Mouse (Mus musculus): ENCODE data around the gene Lrrc52.

The Lrrc52 gene

GRCm38 (mm10) chr1:167466765-167467426, at the start of gene Lrrc52:
Lrrc52 (minus strand) TSS chr1:167466780.
- peak in 1 of 2 experiments; percentile 69 for DNase-seq (ENCODE audit: low spot score in 2 of 2)

- no peak for DNase-seq (ENCODE audit: low spot score in 2 of 2)
These were observed 45.0 kb upstream of the Lrrc52 start for GRCm38 (mm10) chr1:167511621-167512020.

DNA sequence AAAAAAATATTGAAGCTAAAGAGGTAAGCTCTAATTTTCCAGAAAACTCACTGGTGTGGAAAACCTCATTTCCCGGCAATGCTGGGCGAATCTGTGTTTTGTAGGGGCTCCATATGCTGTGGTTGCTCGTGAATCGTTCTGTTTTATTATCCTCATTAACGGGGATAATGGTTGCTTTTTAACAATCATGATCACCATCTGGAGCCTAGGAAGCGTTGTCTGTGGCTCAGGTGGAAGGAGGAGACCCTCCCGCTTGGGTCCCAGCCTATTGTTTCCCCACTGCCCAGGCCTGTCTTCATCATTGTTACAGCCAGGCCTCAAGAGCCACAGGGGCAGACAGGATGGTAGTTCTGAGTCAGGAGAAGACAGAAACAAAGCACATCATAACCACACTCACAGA, 39.5 kb upstream of the Lrrc52 start:
- DNase-seq (ENCODE audit: low spot score in 2 of 2): no peak

DNA sequence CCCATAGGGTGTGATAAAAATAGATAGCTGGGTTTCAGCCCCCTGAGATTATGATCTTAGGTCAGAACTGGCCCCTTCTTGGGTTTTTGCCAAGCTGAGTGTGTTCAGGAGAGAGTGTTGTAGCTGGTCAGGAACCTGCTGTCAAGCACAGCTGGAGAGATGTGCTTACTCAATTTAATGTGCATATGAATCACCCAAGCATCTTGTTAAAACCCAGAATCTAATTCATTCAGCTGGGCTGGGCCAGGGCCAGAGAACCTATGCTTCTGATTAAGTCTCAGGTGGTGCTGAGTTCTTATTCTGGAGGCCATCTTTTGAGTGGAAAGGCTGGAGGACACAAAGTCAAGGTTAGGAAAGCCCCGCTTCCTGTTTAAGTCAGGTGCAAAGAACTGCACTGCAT, 38.8 kb upstream of the Lrrc52 start:
- no peak for DNase-seq (ENCODE audit: low spot score in 2 of 2)

- no peak for DNase-seq (ENCODE audit: low spot score in 2 of 2)
These were observed 32.7 kb upstream of the Lrrc52 start for GRCm38 (mm10) chr1:167499097-167499850.

GRCm38 (mm10) chr1:167497991-167498390, 31.4 kb upstream of the Lrrc52 start:
- no peak for DNase-seq (ENCODE audit: low spot score in 2 of 2)

DNA sequence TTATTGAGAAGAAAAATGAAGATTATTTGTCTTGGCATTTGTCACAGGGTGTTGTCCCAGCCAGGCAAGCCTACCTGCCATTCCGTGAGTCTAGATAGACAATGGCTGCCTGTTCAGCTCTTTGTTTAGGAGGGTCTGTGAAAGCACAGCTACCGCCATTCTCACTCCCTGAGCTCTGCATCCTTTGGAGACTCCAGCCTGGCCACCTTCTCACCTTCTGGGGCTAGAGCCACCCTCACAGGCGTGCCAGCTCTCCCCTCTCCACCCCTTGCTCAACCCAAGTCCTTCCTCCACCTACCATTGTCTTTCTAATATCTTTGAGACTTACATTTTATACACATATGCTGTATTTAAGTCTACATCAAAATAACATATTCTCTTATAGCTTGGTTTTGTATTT, 31.0 kb upstream of the Lrrc52 start:
- no peak for DNase-seq (ENCODE audit: low spot score in 2 of 2)

GRCm38 (mm10) chr1:167491501-167491900, 24.9 kb upstream of the Lrrc52 start:
- no peak for DNase-seq (ENCODE audit: low spot score in 2 of 2)

DNA sequence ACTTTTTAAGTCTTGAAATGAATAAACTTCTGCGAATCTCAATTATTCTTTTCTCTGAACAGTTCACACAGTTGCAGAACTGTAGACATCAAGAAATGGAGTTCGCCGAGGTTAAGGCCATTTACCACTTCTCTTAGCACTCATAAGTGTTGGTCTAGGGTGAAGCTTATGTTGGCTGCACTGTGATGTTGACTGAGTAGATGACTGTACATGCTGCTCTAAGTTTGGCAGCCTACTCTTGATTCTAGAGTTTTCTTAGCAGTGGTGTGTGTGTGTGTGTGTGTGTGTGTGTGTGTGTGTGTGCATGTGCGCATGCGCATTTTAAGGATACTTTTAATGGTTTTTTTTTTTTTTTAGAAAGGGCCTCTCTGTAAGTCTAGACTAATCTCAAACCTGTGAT, 21.4 kb upstream of the Lrrc52 start:
- DNase-seq (ENCODE audit: low spot score in 2 of 2): no peak

- DNase-seq (ENCODE audit: low spot score in 2 of 2): no peak
These were observed 20.5 kb upstream of the Lrrc52 start for GRCm38 (mm10) chr1:167486959-167487680.

DNA sequence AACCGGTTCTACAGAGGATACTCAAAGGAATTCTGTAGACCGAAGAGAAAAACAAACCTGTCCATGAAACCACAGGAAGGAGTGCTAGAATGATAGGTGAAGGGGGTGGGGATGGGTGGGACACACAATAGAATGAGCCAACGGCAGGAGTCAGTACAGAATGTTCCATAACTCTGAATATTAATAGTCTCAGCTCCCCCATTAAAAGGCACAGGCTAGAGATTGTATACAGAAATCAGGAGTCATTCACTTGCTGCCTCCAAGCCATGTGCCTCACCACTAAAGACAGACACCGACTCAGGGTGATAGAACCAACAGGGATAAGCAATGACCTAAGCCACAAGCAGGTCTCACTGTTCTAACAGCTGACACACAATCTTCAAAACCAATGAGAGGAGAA, 16.3 kb upstream of the Lrrc52 start:
- no peak for DNase-seq (ENCODE audit: low spot score in 2 of 2)

GRCm38 (mm10) chr1:167473585-167473984, 7.0 kb upstream of the Lrrc52 start:
- DNase-seq (ENCODE audit: low spot score in 2 of 2): no peak

DNA sequence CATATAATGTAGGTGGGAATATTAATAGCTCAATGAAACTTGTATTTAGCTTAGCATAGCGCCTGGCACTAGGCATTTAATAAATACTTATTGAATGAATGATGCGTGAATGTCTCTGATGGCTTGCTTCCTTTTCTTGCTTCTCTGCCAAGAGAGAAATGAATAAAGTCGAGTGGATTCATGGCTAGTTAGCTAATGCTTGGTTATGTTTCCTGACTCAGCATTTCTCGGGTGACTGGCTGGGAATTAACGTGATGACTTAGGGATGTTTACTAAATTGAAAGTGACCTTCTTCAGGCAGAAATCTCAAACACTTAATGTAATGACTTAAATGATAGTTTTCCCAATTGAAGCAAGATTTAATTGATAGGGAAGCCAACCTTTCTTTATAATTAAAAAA, 1.3 kb upstream of the Lrrc52 start:
- no peak for DNase-seq (ENCODE audit: low spot score in 2 of 2)

DNA sequence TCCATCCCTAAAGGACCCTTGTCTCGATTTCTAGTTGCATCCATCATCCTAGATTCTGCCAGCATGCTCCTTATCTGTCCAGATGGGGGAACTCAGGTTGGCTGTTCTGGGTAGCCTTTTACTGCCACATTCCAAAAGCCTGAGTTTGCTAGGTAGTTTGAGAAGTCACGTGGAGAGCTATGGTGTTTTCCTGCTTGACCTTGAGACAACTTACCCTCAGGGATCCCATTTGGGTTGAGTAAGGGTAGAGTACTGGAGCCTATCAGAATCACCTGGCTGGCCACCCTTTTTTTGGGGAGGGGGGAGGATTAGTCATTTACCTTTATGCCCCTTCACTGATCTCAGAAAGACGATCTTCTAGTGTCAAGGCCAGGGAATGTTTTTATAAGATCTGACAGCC, 9.3 kb downstream of the Lrrc52 start:
- no peak for DNase-seq (ENCODE audit: low spot score in 2 of 2)

DNA sequence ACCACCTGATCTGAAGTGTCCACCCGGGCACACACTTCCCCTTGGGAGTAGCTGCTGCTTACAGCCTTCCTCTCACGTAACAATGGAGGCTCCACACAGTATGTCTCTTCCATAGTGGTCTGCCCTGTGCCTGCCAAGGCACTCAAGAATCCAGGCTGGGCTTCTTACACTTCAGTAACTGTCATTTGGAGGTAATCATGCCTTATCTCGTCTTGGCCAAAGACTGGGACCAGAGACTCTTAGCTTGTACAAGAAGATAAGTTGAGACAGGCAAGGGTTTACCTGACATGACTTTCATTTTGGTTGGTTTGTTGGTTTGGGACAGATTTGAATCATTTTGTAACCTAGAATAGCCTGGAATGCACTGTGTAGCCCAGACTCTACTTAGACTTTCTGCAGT, 13.5 kb downstream of the Lrrc52 start:
- DNase-seq (ENCODE audit: low spot score in 2 of 2): no peak

DNA sequence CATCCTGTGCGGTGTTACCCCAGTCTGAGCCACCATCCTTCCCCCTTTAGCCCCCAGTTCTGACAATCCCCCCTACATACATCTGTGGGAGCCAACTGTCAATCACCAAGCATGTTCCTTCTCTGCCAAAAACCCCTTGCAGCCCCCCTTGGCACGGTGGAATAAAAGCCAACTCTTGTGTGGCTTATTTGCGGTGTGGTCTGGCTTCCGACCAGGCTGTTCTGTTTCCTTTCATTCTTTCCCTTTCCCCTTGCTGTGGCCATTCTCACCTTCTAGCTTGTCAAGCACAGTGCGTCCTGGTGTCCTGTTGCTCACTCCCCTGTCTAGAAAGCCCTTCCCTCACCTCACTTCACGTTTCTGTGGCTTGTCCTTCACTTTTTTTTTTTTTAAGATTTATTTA, 14.1 kb downstream of the Lrrc52 start:
- no peak for DNase-seq (ENCODE audit: low spot score in 2 of 2)

DNA sequence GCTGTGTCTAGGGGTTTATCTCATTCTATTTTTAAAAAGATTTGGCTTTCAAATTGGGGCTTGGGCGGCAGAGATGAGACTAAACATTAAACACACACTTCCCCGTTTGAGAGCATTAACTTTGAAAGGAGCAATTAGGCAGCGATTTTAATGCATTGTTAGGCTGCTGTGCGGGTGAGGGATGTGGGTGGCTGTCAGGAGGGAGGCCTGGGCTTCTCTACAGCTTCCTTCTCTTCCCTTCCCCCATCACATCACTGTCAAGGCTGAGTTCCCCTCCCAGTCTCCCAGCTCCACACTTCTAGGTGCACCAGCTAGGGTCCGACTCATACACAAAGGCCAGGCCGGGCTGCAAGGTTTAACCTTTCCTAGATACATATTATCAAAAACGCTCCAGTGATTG, 18.0 kb downstream of the Lrrc52 start:
- no peak for DNase-seq (ENCODE audit: low spot score in 2 of 2)

GRCm38 (mm10) chr1:167448088-167448487, 18.5 kb downstream of the Lrrc52 start:
- DNase-seq (ENCODE audit: low spot score in 2 of 2): no peak

GRCm38 (mm10) chr1:167446516-167446915, 20.1 kb downstream of the Lrrc52 start:
- DNase-seq (ENCODE audit: low spot score in 2 of 2): no peak

DNA sequence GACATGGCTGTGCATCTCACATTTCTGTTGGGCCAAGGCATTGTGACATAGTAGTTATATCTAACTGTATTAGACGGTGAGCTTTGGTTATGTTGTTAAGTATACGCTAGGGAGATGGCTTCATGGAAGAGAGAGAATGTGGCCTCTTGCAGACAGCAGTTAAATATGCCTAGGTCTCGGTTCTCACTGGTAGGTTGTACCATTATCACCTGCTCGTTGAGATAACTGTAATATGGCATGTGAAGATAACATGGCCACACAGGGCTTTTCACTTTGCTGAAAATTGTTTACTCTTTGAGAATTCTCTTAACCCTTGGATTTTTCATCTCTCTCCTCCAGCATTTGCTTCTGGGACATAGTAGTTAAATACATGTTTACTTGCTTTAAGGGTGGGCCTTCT, 21.4 kb downstream of the Lrrc52 start:
- no peak for DNase-seq (ENCODE audit: low spot score in 2 of 2)

- DNase-seq (ENCODE audit: low spot score in 2 of 2): peak in 1 of 2 experiments; percentile 8
These were observed 28.2 kb downstream of the Lrrc52 start for GRCm38 (mm10) chr1:167438231-167438885.

DNA sequence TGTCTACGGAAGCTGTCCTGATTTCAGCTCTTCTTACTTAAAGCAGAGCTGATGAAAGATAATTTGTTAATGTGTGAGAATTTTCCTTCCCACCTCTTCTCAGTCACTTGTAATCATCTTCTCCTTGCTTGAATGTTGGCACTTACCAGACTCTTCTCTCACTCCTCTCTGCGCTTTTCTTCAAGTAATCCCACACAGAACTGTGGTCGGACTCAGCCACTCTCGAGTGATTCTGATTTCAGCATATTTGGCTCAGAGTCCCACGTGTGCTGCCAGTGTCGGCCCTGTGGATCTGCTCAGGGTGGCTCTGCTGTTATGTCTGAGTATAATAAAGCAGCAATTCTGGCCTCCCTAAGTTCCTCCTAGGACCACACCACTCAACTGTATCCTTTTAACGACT, 29.5 kb downstream of the Lrrc52 start:
- DNase-seq (ENCODE audit: low spot score in 2 of 2): no peak

All from urinary bladder, postnatal 4 days (tissue).